Mouse (Mus musculus) layer of hippocampus, postnatal 14 days (tissue): ENCODE data around the gene Baiap2l1. TPM values are rescaled to one million over a fixed set of nuclear protein-coding genes. Genes with fewer than 3 reads are reported as not detected.

ENCODE experiments used
- DNase-seq, 2 experiments: peaks; one replicate each; pipeline ENCODE4 v3.0.0; 2021 to 2022; ENCODE audit warnings: low spot score in 2 of 2, mixed read lengths in 1 of 2
- total RNA-seq, 2 experiments: library from RNA; stranded (reverse); gene quantifications; 2 replicates each; pipeline ENCODE4 v1.2.3; 2021

Gene Baiap2l1
- total RNA-seq, 2 experiments from 2014 or later = 0.57 to 1.4 TPM

GRCm38 (mm10) chr5:144232531-144232930, 125.4 kb downstream of the Baiap2l1 start:
- DNase-seq = no peak

GRCm38 (mm10) chr5:144231410-144231809, 126.5 kb downstream of the Baiap2l1 start:
- DNase-seq = no peak

GRCm38 (mm10) chr5:144230216-144230615, 127.7 kb downstream of the Baiap2l1 start:
- no peak for DNase-seq

DNA sequence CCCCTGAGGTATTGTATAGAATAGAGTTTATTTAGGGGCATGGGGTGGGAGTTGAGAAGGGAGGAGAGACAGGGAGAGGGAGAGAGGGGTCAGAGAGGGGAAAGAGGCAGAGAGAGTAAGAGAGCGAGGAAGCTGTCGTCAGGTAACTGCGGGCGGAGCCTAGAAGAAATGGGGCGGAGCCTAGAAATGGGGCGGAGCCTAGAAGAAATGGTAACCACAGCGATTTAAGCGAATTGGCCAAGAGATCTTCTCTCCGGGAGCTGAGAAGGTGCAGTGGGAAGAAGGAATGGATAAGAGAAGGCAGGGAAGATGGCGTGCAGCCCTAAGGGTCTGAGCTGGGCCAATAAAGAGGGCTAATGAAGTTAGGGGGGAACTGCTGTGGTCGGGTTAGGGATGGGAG, 131.7 kb downstream of the Baiap2l1 start:
- DNase-seq = no peak

- no peak for DNase-seq
These were observed 133.8 kb downstream of the Baiap2l1 start for GRCm38 (mm10) chr5:144223899-144224816.

- DNase-seq = peak; percentile 93 to 96
These were observed 134.4 kb downstream of the Baiap2l1 start, which contains the start of gene Tecpr1 for GRCm38 (mm10) chr5:144223503-144223862. Gene Tecpr1 (minus strand): TSS chr5:144223615.

GRCm38 (mm10) chr5:144222811-144223502, 135.0 kb downstream of the Baiap2l1 start:
- peak; percentile 27 to 39 for DNase-seq

- DNase-seq = no peak
These were observed 136.6 kb downstream of the Baiap2l1 start for GRCm38 (mm10) chr5:144221305-144221704.

GRCm38 (mm10) chr5:144219936-144220335, 138.0 kb downstream of the Baiap2l1 start:
- DNase-seq = no peak

DNA sequence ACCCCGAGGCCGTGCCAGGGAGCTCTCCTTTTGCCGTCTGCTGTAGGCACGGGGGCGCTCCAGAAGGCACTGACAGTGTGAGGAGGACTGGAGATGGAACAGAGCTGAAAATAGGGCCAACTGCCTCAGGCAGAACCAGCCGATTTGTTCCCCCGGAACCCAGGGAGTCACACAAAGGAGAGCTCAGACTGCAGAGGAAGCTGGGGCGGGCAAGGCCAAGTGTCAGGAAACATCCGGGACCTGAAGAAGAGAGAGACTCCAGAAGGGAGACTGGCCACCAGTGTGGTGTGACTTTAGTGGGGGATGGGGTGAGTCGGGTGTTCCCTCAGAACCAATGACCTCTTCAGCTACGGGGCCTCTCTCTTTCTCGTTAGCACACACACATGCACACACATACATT, 138.6 kb downstream of the Baiap2l1 start:
- DNase-seq = no peak

GRCm38 (mm10) chr5:144218061-144218460, 139.9 kb downstream of the Baiap2l1 start:
- DNase-seq = no peak

GRCm38 (mm10) chr5:144215992-144216391, 141.9 kb downstream of the Baiap2l1 start:
- DNase-seq = no peak

Other genes starting within 250 kb of the Baiap2l1 start
- under 1 TPM in 1 of 2 experiments, not detected in 1; 0.45 TPM for gene Bhlha15, start 167.8 kb downstream of the Baiap2l1 start, total RNA-seq
- gene Tecpr1, start 134.5 kb downstream of the Baiap2l1 start, total RNA-seq = 100 to 1,000 TPM in 1 of 2 experiments, 10 to 100 TPM in 1; 94.5 to 104 TPM
- 10 to 100 TPM; 57.5 to 62.3 TPM for gene Bri3, start 113.7 kb downstream of the Baiap2l1 start, total RNA-seq
- 10 to 100 TPM; 64.2 to 68.9 TPM for gene Nptx2, start 187.8 kb upstream of the Baiap2l1 start, total RNA-seq